15 mouse cellular contexts compared by ENCODE assay signal in the genomic region with DNA sequence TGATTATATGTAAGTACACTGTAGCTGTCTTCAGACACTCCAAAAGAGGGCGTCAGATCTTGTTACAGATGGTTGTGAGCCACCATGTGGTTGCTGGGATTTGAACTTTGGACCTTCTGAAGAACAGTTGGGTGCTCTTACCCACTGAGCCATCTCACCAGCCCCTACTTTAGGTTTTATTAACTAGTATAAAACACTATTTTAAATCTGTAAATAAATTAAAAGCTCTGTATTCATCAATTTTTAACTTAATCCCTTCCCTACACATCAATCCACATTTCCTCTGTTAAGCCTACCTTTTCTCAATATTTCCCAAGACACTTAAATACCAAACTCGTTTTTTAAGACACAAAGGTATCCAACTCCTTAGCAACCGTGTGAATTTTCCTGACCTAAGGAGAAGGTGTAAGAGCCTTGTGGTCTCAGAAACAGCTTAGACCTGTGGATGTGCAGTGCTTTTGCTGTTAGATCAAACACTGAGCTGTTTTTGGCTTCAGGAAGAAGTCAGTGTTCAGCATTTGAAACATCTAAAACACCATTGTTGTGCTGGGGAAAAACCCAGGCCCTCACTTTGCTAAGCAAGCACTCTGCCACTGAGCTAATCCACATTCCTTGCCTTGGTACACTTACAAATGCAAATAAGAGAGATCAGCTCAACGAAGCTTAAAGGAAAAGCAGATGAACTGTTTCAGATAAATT. TPM values are rescaled to one million over a fixed set of nuclear protein-coding genes. Genes with fewer than 3 reads are reported as not detected.
DNase-seq lines count a peak whose midpoint lies in the region; ATAC-seq lines count a peak whose summit lies in the region.
"Had no signal": no experiment of that assay in that cellular context is flagged by ENCODE, and none has a peak within 500 bp of the region (broad histone marks: within the 10 kb centered on the region; RNA-seq: fewer than 3 reads in every experiment).

No protein-coding gene starts in this region.

- no peak overlapping the region for H3K9ac ChIP-seq in hindbrain, embryonic 12.5 days
- no peak overlapping the region for H3K9ac ChIP-seq in forebrain, embryonic 16.5 days (replicated peaks; ENCODE audit: low read depth, low read length)
- no peak overlapping the region for H3K9ac ChIP-seq in midbrain, embryonic 12.5 days (replicated peaks)
- H3K9ac ChIP-seq: embryonic facial prominence, embryonic 12.5 days had no signal

- no peak overlapping the region for H3K4me3 ChIP-seq in hindbrain, embryonic 10.5 days
- no peak overlapping the region for H3K4me3 ChIP-seq in hindbrain, embryonic 12.5 days
- no peak overlapping the region for H3K4me3 ChIP-seq in forebrain, embryonic 16.5 days (replicated peaks; ENCODE audit: low read length)
- no peak overlapping the region for H3K4me3 ChIP-seq in midbrain, embryonic 12.5 days
- H3K4me3 ChIP-seq: embryonic facial prominence, embryonic 12.5 days had no signal

- no peaks in the 10 kb centered on the region for H3K27me3 ChIP-seq in hindbrain, embryonic 10.5 days (ENCODE audit: insufficient read depth, poor library complexity, severe bottlenecking)
- H3K27me3 ChIP-seq in hindbrain, embryonic 12.5 days, result no peaks in the 10 kb centered on the region
- H3K27me3 ChIP-seq in forebrain, embryonic 16.5 days (replicated peaks; ENCODE audit: control insufficient read depth, insufficient read depth, low read length), result no peaks in the 10 kb centered on the region
- no peaks in the 10 kb centered on the region for H3K27me3 ChIP-seq in midbrain, embryonic 12.5 days
- H3K27me3 ChIP-seq: embryonic facial prominence, embryonic 12.5 days had no signal

- H3K4me2 ChIP-seq in hindbrain, embryonic 12.5 days (replicated peaks), result no peak overlapping the region
- H3K4me2 ChIP-seq in forebrain, embryonic 16.5 days (ENCODE audit: low read length), result no peak overlapping the region
- no peak overlapping the region for H3K4me2 ChIP-seq in midbrain, embryonic 12.5 days (replicated peaks)
- H3K4me2 ChIP-seq: embryonic facial prominence, embryonic 12.5 days had no signal

- DNase-seq in hindbrain, embryonic 10.5 days (ENCODE audit: low spot score), result no peak
- peak; percentile 49 for DNase-seq in Muller cell, postnatal 12 days (ENCODE audit: inconsistent ontology term)
- no peak for DNase-seq in spleen, postnatal 36 days (ENCODE audit: low spot score in 2 of 2)
- no peak for DNase-seq in cerebellum, adult 18-20 months
- DNase-seq: cerebellum, adult 9-11 months; gastrocnemius, postnatal 25 days; heart, postnatal 10 days; kidney, postnatal 36 days had no signal

- no peak for ATAC-seq in hindbrain, embryonic 12.5 days (ENCODE audit: low FRiP score)
- ATAC-seq in forebrain, embryonic 16.5 days, result peak; percentile 47; the same call in 1 of the 2 replicates
- peak; percentile 64 for ATAC-seq in midbrain, embryonic 12.5 days (ENCODE audit: low FRiP score, low read depth)
- no peak for ATAC-seq in megakaryocyte, adult 5-6 weeks (ENCODE audit: poor library complexity, severe bottlenecking)
- ATAC-seq: hindbrain, postnatal 0 days had no signal

- H3K4me1 ChIP-seq in hindbrain, embryonic 10.5 days (replicated peaks), result peaks cover 7% of the 10 kb centered on the region
- peaks cover 3% of the 10 kb centered on the region; the same call in 1 of the 2 replicates for H3K4me1 ChIP-seq in hindbrain, embryonic 12.5 days
- 0 out of 2 replicates have a peak, but pooled peaks cover 2% of the 10 kb centered on the region for H3K4me1 ChIP-seq in forebrain, embryonic 16.5 days (replicated peaks; ENCODE audit: control insufficient read depth, insufficient read depth, low read length)
- peaks cover 11% of the 10 kb centered on the region; the same call in 1 of the 2 replicates for H3K4me1 ChIP-seq in midbrain, embryonic 12.5 days

- WGBS in hindbrain, embryonic 10.5 days, result 29% methylated on average over 4 of the region's 4 CpGs
- 28% methylated on average over 4 of the region's 4 CpGs for WGBS in hindbrain, embryonic 12.5 days
- 19% methylated on average over 4 of the region's 4 CpGs for WGBS in forebrain, embryonic 16.5 days
- WGBS in midbrain, embryonic 12.5 days, result 7% methylated on average over 4 of the region's 4 CpGs

- H3K36me3 ChIP-seq in hindbrain, embryonic 10.5 days, result no peaks in the 10 kb centered on the region
- no peaks in the 10 kb centered on the region for H3K36me3 ChIP-seq in hindbrain, embryonic 12.5 days
- H3K36me3 ChIP-seq in forebrain, embryonic 16.5 days (ENCODE audit: control insufficient read depth, insufficient read depth), result no peaks in the 10 kb centered on the region
- no peaks in the 10 kb centered on the region for H3K36me3 ChIP-seq in midbrain, embryonic 12.5 days
- H3K36me3 ChIP-seq: embryonic facial prominence, embryonic 12.5 days had no signal

- H3K27ac ChIP-seq in hindbrain, embryonic 10.5 days, result peak overlapping the region; percentile 35; the same call in 1 of the 2 replicates
- no peak overlapping the region for H3K27ac ChIP-seq in hindbrain, embryonic 12.5 days
- H3K27ac ChIP-seq in forebrain, embryonic 16.5 days (ENCODE audit: low read length), result no peak overlapping the region
- peak overlapping the region; percentile 58; the same call in 1 of the 2 replicates for H3K27ac ChIP-seq in midbrain, embryonic 12.5 days (replicated peaks)
- H3K27ac ChIP-seq: embryonic facial prominence, embryonic 12.5 days; hindbrain, postnatal 0 days; stomach, postnatal 0 days had no signal

- H3K9me3 ChIP-seq in hindbrain, embryonic 10.5 days, result no peaks in the 10 kb centered on the region
- no peaks in the 10 kb centered on the region for H3K9me3 ChIP-seq in hindbrain, embryonic 12.5 days (replicated peaks)
- H3K9me3 ChIP-seq in forebrain, embryonic 16.5 days (ENCODE audit: control insufficient read depth, low read length), result no peaks in the 10 kb centered on the region
- no peaks in the 10 kb centered on the region for H3K9me3 ChIP-seq in midbrain, embryonic 12.5 days
- H3K9me3 ChIP-seq: embryonic facial prominence, embryonic 12.5 days had no signal

RNA-seq across cellular contexts. Expression of a gene that starts 22.3 kb away (rescaled TPM):
- polyA plus RNA-seq in hindbrain, embryonic 10.5 days (2016; fragmentation: Nextera tagmentation; extraction: Ambion mirVana), result 31.6 and 55.2 TPM in 2 replicates
- 18.6 and 18.9 TPM in 2 replicates for polyA plus RNA-seq in hindbrain, embryonic 12.5 days (2016; fragmentation: Nextera tagmentation; extraction: Ambion mirVana)
- polyA plus RNA-seq in forebrain, embryonic 16.5 days (2015; fragmentation: Nextera tagmentation; extraction: Ambion mirVana), result 30.5 and 33.3 TPM in 2 replicates
- polyA plus RNA-seq in midbrain, embryonic 12.5 days (2016; fragmentation: Nextera tagmentation; extraction: Ambion mirVana), result 48.8 TPM in 2 replicates
- total RNA-seq in megakaryocyte, adult 5-6 weeks (2015), result not detected in 2 replicates
- not detected in 2 replicates for total RNA-seq in megakaryocyte, adult 5-6 weeks (2017)

RNA-seq across cellular contexts. Expression of a gene that starts 50.6 kb away (rescaled TPM):
- polyA plus RNA-seq in hindbrain, embryonic 10.5 days (2016; fragmentation: Nextera tagmentation; extraction: Ambion mirVana), result 25.9 and 26.4 TPM in 2 replicates
- polyA plus RNA-seq in hindbrain, embryonic 12.5 days (2016; fragmentation: Nextera tagmentation; extraction: Ambion mirVana), result 26.7 and 27.5 TPM in 2 replicates
- polyA plus RNA-seq in forebrain, embryonic 16.5 days (2015; fragmentation: Nextera tagmentation; extraction: Ambion mirVana), result 28.6 and 29.3 TPM in 2 replicates
- 30.3 and 32.2 TPM in 2 replicates for polyA plus RNA-seq in midbrain, embryonic 12.5 days (2016; fragmentation: Nextera tagmentation; extraction: Ambion mirVana)
- total RNA-seq in megakaryocyte, adult 5-6 weeks (2015), result 28.0 and 29.2 TPM in 2 replicates
- total RNA-seq in megakaryocyte, adult 5-6 weeks (2017), result 33.7 and 40.5 TPM in 2 replicates

Comparison
In these comparisons a context has a peak if more than half of its experiments do, and no peak if none do; other contexts are left out.
1. H3K27ac ChIP-seq: peak in hindbrain, embryonic 10.5 days (single experiment) and midbrain, embryonic 12.5 days (single experiment); none in hindbrain, embryonic 12.5 days (single experiment) and forebrain, embryonic 16.5 days (single experiment).
2. ATAC-seq: peak in forebrain, embryonic 16.5 days (single experiment) and midbrain, embryonic 12.5 days (single experiment); none in hindbrain, embryonic 12.5 days (single experiment) and megakaryocyte, adult 5-6 weeks (single experiment).